Mouse (Mus musculus) adrenal gland, postnatal 14 days (tissue): Measurements from ENCODE around the gene Cyp4f13. TPM values are rescaled to one million over a fixed set of nuclear protein-coding genes. Genes with fewer than 3 reads are reported as not detected.

ENCODE experiments used
- DNase-seq: peaks from one replicate; pipeline ENCODE4 v3.0.0; 2021; ENCODE audit warnings: mixed read lengths
- long read RNA-seq, 2 experiments: library from polyadenylated mRNA; stranded (forward); transcript quantifications; one replicate each; pipeline ENCODE4 v2.0.0; 2021
- total RNA-seq: library from RNA; stranded (reverse); gene quantifications from 2 replicates; pipeline ENCODE4 v1.2.3, GENCODE M21; 2021

Cyp4f13 gene
- total RNA-seq, result 46.2 and 51.9 TPM in 2 replicates
- long read RNA-seq, experiment 1, transcript Cyp4f13-201 (13 exons, 1,752 nt), result major isoform, 64 of 83 reads
- long read RNA-seq, experiment 1, partial matches to known transcripts, result 1 of 83 reads
- long read RNA-seq, experiment 1, other reads (novel, unspliced or antisense), result 17 of 83 reads
- long read RNA-seq, experiment 2, transcript Cyp4f13-201 (13 exons, 1,752 nt), result major isoform, 33 of 41 reads
- long read RNA-seq, experiment 2, partial matches to known transcripts, result 3 of 41 reads
- long read RNA-seq, experiment 2, other reads (novel, unspliced or antisense), result 5 of 41 reads

DNA sequence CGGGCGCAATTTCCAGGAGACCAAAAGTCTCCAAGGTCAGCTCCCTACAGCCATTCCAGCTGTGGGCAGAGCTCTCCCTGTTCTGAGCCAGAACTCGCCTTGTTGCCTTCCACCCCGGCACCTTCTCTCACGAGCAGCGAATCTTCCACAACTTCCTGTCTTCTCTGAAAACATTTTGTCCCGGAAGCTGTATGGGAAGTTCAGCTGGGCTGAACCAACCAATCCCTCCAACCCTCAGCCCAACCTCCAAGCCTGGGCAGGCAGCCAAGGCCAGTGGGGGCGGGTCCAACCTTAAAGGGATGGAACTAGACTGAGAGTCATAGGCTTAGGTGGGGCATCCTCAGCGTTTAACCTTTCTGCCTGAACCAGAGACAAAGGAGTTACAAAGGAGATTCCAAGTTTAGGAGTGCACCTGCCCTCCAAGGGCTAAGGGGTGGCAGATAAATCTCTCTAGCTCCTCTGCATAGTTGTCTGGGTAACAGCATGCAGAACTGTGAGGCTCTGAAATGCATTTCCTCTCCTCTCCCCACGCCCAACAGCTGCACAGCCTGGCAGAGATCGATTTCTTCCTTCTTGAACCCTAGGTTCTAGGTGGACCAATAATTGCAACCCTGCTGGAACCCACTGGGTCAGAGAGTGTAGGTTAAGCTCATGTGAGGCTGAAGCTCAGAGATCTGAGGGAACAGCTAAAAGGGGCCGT is at the start of gene Cyp4f13:
Gene Cyp4f13, minus strand, starts transcription at position 188 of the 700 bp plus-strand sequence.
- peak; percentile 100 for DNase-seq

DNA sequence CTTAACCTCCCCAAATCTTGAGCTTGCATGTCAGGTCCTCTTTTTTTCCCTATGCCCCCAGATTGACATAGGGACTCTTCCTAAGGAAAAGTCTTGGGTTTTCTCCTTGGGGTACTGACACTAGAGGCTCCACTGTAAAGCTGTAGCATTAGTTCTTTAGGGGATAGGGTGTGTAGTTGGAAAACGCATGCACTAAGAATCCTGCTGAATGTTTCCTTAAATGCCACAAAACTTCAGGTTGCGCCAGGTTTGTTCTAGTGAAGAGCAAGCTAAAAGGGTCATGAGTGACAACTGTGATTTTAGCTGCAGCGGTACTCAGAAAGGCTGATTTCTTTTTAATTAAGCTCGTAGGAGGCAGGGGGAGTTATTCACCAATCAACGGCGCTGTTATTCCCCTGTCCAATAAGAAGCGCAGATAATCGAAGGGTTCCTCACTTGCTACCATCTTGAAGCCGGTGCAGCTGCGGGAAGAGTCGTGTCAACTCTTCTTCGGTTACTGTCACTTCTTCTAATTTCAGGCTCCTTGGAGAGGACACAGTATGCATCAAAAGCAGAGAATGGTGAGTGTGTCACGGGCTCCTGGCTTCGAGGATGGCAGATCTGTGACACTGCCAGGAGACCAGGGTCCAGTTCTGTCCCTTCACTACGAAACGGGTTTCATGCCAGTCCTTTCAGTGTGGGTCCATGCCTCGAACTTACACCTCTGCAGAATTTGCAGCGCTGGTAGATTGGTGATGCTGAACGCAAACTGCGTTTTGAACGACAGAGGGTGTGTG is 45.7 kb upstream of the Cyp4f13 start, which contains the start of gene Zfp952:
Gene Zfp952, plus strand, starts transcription at position 431 of the 776 bp plus-strand sequence.
- DNase-seq, result peak; percentile 91

DNA sequence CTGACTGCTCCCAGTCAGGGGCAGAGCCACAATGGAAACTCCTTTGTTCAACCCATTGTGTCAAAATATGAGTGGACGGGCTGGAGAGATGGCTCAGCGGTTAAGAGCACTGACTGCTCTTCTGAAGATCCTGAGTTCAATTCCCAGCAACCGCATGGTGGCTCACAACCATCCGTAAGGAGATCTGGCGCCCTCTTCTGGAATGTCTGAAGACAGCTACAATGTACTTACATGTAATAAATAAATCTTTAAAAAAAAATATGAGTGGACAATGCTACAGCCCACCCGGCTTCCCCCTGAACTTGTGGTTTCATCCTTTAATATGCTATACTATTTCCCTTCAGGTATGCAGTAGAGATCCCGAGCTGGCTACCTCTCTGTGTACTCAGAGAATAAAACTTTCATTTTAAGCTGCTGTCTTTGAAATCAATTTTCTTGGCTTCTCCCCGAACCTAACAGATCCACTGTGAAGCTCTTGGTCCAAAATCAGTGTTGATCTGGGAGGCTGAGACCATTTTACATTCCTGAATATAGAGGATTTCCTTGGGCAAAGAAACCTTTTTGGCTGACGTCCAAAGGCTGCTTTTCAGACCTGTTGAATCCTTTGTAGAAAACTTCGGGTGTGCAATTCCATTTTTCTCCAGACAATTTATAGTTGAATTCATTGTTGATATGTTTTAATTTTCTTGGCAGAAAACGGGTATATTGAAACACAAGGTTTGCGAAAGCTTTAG is 44.9 kb upstream of the Cyp4f13 start:
- peak; percentile 62 for DNase-seq

DNA sequence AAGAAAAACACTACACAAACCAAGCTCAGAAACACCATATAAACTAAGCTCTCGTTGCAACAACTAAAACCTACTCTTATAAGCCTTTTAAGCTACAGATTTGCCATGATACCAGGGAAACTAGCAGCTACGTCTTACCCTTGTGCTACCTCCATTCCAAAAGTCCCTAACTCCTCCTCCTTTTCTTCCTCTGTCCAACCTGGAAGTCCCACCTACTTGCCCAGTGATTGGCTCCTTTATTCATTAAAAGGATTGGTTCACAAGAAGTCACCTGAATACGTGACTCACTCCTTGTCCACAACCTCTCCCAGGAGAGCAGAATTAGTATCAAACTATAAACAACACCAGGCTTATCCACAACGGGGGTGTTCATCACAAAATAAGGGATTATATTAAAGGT is 39.1 kb upstream of the Cyp4f13 start:
- no peak for DNase-seq

GRCm38 (mm10) chr17:32981361-32981760 is 34.2 kb upstream of the Cyp4f13 start:
- DNase-seq, result no peak

- DNase-seq, result peak; percentile 94
Measured at GRCm38 (mm10) chr17:32965623-32966290, 18.6 kb upstream of the Cyp4f13 start, which contains the start of gene Zfp472. Zfp472 (plus strand) TSS chr17:32965814.

DNA sequence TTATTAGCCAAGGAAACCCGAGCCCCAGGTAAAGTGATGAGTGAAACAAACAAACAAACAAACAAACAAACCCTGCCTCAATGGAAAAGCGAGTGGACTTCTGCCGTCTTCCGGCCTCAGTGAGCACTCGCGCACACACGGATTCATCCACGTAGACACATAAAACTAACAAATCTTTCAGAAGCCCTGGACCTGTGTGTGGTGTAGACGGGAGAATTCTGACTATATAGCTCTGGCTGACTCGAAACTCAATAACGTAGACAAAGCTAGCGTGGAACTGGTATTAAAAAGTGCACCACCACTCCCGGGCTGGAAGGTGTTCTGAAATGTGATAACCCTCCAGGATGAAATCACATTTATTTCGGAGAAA is 18.0 kb upstream of the Cyp4f13 start:
- peak; percentile 21 for DNase-seq

DNA sequence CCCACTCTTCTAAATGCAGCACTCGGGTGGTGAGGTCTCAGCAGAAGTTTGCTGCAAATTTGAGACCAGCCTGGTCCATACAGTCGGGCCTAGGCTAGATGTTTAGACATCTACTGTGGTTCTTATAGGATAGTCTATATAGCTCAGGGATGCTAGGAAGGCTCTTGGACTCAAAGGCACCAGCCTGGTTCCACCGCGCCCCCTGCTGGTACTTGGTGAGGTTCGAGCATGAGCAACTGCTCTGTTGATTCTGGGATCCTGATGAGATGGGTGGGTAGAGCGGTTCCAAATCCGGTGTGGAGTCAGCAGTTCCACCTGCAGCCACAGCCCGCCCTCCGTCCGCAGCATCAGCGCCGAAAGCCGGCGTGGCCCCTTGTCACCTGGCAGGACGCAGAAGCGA is 4.2 kb upstream of the Cyp4f13 start:
- peak; percentile 93 for DNase-seq

DNA sequence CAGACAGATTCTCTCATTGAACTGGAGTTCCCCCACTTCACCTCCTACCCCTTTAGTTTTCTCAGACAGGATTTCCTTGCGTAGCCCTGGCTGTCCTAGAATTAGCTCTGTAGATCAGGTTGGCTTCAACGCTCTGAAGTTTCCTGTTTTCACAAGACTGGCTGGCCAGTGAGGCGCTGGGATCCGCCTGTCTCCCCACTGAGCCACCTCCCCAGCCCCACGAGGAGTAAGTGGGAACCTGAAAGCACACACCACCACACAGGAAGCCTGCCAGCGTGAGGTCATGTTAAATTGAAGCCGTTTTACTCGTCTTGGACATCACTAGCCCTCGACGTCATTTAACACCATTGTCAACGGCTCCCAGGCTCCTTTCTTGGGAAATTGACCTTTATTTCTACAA is 3.8 kb upstream of the Cyp4f13 start:
- DNase-seq, result no peak

- no peak for DNase-seq
Measured at GRCm38 (mm10) chr17:32950136-32950535, 2.9 kb upstream of the Cyp4f13 start.

- peak; percentile 18 for DNase-seq
Measured at GRCm38 (mm10) chr17:32946716-32947115, 486 bp downstream of the Cyp4f13 start.

DNA sequence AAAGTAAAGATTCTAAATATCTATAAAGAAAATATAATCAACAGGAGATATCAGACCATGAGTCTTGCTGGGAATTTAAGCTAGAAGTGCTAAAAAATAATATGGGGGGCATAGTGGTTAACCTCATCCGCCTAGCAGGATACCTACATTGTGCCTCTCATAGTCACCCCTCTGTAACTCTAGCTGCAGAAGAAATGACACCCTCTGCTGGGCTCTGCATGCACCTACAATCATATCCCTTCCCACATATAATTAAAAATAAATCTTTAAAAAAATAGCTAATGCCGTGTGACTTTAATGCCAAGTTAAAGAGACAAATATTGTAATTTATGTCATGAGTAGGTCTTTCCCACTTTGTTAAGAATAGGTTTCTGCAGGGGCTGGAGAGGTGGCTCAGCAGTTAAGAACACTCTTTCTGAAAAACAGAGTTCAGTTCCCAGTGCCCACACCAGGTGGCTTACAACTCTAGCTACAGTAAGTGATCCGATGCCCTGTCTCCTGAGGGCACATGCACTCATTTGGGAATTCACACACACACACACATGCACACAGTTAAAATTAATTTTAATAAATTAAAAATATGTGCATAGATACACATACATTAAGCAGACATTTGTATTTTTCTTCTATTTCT is 2.7 kb downstream of the Cyp4f13 start:
- no peak for DNase-seq

- DNase-seq, result no peak
Measured at GRCm38 (mm10) chr17:32943661-32944060, 3.5 kb downstream of the Cyp4f13 start.

DNA sequence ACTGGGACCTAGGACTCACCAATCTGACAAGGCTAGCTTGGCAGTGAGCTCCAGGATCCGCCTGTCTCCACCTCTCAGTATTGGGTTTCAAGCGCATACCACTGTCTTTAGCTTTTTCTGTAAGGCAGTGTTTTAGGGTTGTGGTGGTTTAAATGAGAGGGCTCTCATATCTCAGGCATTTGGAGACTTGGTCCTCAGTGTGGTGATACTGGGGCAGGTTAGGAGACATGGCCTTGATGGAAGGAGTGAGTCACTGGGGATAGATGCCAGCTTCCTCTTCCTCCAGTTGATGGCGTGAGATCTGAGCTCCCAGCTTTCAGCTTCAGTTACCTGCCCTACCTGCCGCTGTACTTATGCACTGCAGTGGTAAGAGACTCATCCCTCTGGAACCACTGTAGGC is 7.4 kb downstream of the Cyp4f13 start:
- DNase-seq, result no peak

- no peak for DNase-seq
Measured at GRCm38 (mm10) chr17:32927803-32928202, 19.4 kb downstream of the Cyp4f13 start.

GRCm38 (mm10) chr17:32924658-32925312 is 22.4 kb downstream of the Cyp4f13 start:
- DNase-seq, result peak; percentile 90

DNA sequence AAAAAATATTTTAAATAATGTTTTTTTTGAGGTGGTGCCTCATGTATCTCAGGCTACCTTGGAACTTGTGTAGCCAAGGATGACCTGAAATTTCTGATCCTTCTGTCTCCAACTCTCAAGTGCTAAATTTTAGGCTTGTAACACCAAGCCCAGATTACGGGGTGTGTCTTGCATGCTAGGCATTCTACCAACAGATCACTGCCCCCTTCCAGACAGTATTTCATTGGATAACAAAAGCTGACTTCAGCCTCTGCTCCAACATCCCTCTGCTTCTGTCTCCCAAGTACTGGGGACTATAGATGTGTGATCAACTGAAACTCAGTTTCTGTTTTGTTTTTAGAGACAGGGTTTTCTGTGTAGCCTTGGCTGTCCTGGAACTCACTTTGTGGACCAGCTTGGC is 23.5 kb downstream of the Cyp4f13 start:
- no peak for DNase-seq

DNA sequence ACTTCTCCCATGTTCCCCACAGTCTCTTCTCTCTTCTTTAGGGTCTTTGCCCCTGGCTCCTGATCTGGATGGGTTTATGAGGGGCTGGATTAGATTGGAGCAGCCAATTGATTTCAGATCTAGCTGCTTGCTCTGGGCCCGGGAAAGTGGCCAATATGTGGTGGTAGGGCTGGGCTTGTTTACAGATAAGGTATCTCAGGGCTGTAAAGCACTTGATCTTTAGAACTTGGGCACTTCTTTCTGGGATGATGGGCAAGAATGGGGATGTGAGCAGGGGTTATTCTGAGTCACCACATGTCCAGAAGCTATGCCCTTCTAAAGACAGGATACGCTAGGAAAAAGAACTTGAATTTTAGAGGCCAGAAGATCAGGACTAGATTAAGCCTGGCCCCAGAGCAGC is 28.1 kb downstream of the Cyp4f13 start:
- DNase-seq, result no peak

DNA sequence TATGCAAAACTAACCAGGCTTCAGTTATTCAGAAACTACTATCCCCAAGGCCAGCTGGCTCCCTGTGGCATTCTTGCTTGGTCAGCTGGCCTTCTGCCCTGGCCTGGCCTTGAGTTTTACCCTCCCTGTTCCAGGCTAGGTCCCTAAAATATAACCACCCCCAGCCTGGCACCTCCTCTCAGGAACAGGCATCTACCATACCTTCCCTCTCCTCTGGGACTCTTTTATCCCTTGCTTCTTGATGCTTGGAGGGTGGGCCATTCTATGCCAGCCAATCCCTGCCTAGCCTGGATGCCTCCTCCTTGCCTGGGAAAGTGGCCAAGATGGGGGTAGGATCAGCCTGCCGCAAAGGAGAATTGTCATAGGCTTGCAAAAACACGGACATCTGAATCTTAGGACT is 30.1 kb downstream of the Cyp4f13 start, which contains the start of gene Cyp4f14:
Gene Cyp4f14, minus strand, starts transcription at position 212 of the 400 bp plus-strand sequence.
- peak; percentile 88 for DNase-seq

DNA sequence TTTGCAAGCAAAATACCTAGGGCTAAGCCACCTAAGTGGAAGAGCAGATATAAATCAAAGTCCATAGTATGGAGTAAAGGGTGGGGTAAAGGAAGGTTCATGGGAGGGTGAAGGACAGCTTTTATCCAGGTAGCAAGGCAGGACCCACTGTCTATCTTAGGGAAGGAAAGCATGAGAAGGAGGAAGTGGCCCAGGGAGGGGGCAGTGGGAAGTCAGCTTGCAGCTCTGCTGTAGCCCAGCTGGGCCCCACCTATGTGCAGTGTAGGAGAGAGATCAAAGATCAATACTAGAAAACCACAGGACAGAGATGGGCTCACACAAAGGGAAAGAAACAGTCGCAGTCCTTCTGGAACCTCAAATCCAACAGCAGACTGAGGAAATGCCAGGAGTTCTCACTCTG is 31.1 kb downstream of the Cyp4f13 start:
- no peak for DNase-seq
